Mouse (Mus musculus): Measurements from ENCODE around the gene Iah1. TPM values are rescaled to one million over a fixed set of nuclear protein-coding genes. Genes with fewer than 3 reads are reported as not detected.

Iah1 gene
- total RNA-seq, 2 experiments from 2014 or later: 9.5 to 14.2 TPM

DNA sequence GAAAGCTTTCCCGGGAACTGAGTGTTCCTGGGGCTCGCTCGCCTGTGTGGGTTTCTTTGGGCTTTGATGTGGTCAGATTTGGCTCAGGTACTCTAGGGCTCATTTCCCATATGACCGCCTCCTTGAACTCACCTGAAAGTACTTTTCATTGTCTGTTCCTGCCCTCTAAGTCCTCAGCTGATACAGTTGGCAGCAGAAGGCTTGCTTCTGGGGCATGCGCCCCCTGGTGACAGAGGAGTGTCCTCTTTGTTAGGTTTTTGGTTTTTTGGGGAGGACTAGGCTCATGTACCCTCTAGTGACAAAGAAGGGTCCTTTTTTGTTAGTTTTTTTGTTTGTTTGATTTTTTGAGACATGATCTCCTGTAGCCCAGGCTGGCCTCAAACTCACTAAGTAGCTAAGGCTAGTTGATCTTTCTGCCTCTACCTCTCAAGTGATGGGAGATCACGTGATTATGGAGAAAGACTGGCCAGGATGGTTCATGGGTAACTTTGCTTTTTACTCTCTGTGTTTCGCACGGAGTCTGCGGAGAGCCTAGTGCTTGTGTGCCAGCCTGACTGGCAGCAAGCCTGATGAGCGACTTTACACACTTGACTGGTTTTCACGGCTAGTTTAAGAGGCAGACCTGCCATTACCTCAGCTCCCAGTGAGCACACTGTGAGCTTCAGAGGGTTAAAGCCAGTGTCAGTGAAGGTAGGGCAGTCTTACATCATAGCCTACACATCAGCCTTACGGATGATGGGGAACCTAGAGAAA is 2.1 kb downstream of the Iah1 start:
- DNase-seq: peak; percentile 65

DNA sequence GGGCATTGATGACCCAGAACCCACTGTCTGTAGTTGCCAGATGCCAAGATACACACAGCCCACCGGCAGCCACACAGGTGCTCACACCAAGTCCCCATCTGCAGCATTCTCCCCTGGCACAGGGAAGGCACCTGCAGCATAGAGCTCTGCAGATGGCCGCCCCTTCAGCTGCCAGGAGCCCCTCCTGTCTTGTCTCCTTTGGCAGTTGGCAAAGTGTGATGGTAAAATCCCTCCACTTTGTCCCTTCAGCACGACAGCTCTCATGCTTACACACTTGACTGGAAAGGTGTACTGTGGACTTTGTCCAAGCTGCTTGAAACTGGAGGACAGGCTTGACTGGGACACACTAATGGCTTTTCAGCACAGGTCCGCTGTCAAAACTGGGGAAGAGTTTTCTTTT is 4.1 kb downstream of the Iah1 start:
- DNase-seq: no peak

DNA sequence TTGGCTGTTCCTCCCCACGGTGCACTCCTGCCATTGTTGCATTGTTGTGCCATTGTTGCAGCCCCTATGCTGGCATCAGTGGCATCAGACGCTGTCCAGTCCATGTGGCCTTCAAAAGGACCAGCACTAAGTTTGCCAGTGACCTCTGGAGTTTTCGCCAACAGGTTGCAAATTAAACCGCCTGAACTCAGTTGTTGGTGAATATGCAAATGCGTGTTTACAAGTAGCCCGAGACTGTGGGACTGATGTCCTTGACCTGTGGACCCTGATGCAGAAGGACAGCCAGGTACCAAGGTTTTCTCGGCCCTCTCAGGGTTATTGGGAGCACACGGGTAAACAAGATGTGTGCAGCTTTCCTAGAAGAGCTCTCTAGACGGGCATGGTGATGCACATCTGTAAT is 5.0 kb downstream of the Iah1 start:
- no peak for DNase-seq

GRCm38 (mm10) chr12:21322296-21322695 is 6.1 kb downstream of the Iah1 start:
- DNase-seq: no peak

DNA sequence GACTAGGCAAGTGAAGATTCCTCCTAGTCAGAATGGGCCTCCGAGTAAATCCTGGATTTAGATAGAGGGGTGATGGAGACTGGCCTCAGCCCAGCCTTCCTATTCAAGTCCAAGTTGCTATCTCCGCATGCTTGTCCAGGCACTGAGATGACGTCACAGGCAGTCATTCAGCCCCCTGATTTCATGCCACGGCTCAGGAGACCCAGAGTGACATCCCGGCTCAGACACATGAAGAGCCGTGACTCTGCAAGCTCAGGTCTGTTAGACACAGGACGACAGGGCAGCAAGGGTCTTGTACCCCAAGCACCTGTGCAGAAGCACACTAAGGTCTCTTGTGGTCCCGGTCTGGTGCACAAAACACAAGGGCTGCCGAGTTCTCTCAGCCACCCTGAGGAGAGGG is 6.7 kb downstream of the Iah1 start:
- DNase-seq: no peak

DNA sequence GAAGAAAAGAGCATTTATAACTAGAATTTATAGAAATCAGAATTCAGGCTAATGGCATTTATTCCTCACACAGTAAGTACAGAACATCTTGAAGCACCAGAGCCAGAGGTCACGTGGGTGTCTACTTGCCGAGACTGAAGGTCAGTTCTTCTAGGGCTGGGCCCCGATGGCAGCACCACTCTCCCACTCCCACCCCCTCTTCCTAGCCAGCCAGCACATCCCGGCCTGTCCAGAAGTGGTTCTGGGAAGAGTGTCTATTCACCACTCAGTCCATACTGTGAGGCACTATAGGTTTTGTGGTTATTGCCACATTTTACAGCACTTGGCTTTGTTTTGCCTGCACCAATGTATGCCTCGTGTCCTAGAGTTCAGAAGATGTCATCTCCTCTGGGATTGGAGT is 7.9 kb downstream of the Iah1 start:
- no peak for DNase-seq

GRCm38 (mm10) chr12:21325266-21325665 is 9.1 kb downstream of the Iah1 start:
- DNase-seq: no peak

DNA sequence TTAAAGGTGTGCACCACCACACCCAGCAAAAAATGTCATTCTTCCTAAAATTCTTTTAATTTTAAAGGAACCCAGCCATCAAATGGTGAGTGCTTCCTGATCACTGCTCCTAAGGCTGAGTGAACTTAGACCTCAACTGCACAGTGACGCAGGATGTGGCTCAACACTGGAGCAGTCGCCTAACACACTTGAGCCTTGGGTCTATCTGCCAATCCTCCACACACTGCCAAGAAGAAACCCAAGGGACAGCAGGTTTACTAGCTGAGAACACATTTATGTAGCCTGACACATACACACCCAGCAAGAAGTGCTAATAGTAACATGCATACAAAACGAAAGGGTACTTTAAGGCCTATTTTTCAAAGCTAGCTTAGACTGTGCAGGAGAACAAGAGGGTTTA is 10.1 kb downstream of the Iah1 start:
- no peak for DNase-seq

DNA sequence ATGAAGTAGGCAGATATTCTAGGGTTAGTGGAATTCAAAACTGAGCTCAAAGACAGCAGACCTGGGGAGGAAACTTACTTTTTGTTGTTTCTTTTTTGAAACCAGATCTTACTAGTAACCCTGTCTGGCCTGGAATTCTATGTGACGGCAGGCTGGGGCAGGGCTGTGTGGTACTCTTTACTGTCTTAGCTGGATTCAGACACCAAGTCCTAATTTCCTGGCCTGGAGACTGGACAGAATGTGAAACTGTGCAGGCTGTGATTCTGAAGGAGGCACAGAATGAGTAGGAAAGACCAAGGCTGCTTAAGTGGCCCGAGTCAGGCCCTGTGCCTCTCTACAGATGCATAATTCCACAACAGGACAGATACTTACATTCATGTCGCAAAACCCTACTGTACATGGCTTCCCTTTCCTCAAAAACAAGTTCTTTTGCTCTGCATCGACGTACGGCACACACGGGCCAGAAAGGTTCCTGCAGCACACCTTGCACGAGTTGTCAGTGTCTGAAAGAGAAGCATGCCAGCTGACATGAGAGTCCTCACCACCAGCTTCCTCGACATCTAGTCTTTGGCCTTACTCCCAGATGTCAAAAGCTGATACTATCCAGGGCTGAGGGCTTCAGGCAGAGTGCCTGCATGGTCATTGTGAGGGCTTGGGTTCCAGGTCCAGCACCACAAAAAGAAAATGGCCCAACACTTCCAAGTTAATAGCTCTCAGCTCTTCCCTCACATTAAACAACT is 13.6 kb downstream of the Iah1 start:
- DNase-seq: no peak

DNA sequence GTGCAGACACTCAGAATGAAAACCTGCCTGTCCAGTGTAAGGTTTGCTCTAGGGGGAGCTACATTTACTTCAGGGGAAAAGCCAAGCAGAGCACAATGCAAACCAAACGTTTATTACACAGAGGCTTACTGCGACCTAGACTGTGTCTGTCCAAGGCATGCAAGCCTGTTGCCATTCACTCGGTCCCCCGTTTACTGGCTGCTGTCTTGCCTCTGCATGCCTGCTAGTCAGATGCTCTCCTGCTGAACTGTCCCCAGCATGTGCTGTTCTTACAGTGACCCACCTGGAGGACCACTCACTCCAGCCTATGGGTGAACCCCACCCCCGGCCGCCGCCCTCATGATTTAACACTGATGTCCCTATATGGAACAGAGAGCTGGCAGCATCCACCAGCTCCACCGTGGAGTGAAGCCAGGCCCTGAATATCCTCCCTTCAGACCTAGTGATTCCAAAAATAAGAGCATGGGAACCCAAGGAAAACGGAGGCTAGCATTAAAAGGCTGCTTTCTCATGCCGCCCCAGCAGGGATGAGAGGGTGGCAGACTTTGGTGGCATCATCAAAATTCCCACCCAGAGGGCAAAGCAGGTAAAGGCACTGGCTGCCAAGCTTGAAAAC is 14.9 kb downstream of the Iah1 start:
- DNase-seq: no peak

GRCm38 (mm10) chr12:21331711-21332110 is 15.5 kb downstream of the Iah1 start:
- DNase-seq: no peak

DNA sequence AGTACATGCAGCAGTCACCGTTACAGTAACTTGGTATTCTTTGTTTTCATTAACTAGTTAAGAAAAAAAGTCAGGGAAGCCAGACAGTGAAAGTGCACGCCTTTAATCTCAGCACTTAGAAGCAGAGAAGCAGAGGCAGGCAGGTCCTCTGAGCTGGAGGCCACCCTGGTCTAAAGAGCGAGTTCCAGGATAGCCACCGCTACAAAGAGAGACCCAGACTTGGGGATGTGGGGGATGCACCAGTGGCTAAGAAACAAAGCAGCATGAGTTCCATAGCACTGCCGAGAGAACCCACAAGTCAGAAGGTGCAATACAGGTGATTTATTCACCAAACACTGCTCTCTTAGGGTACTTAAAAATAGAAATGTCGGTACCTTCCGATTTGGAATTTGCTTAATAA is 16.8 kb downstream of the Iah1 start:
- DNase-seq: no peak

- DNase-seq: no peak
Measured at GRCm38 (mm10) chr12:21333766-21334165, 17.6 kb downstream of the Iah1 start.

DNA sequence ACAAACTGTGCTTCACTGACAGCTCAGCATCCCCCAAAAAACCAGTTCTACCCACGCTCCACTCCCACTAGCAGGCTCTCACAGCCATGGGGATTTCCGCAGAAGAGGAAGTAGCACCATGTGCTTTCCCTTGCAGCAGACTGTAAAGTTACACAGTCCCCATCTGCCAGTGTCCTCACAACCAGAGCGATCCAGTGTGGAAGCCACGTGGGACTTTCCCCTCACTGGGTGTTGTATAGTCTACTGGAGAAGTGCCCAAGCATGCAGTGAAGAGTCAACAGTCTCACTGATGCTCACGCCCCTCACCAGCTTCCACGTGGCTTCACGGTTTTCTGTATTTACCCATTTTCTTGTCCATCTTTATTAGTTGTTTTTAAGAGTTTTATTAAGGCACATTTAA is 19.7 kb downstream of the Iah1 start:
- DNase-seq: no peak

DNA sequence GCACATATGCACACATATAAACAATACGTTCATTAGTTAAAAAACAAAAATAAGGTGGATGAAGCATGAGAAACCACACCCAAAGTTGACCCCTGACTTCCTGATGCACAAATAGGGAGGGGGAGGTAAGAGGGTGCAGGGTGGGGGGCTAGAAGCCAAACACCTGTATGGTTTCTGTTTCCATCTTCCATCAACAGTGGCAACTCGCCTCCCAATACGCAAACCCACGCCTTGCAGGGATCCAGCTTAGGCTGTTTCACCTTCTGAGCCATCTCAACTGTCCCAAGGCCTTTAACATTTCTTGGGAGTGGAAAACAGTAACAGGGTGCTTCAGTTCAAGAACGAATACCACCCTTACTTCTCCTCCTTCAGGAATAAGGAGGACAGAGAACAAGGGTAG is 21.0 kb downstream of the Iah1 start:
- DNase-seq: no peak

- DNase-seq: no peak
Measured at GRCm38 (mm10) chr12:21340674-21341073, 24.5 kb downstream of the Iah1 start.

DNA sequence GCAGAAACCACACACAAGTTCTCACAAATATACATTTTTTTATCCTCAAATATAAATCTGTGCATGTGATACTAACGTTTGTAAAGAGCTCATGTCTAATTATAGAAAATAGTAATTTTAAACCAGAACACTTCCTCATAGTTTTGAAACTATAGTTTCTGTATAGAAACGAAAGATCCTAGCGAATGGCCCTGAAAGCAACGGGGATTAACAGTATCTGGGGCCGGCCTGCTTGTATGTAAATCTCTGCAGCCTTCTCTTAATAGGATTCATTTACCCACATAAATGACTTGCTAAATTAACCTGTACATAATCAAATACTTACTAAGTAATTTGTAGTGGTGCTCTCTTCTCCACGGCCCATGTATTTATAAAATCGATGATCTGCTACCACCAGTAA is 30.8 kb downstream of the Iah1 start:
- DNase-seq: no peak

DNA sequence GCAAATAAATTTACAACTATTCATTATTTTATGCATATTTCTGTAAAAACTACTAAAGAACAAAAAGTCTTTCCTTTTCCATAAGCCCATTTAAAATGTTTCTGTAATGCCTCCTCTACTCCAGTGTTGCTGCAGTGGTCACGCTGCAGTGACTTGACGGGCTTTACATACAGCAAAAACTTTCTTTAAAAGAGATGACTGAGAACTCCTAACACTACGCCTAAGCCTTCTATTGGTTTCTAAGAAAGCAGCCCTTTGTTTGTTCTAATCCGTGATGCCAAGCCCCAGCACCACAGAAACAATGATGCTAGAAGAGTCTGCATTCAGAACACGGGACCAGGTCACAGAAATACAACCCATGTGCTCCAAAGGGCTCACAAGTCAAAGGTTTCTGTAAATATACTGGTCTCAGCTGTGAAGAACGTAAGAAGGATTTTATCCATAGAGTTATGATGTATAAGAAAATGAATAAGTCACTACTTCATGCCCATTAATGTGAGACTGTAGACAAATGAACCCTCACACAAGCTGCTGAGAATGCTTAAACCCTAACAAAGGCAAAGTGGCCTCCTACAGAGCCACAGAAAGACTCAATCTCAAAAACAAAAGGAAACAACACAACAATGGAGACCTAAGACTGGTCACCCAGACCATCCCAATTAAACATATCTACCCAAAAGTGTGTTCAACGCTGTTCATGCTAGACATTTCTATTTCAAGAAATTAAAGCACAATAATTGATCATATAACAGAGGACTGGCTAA is 34.1 kb downstream of the Iah1 start:
- no peak for DNase-seq

DNA sequence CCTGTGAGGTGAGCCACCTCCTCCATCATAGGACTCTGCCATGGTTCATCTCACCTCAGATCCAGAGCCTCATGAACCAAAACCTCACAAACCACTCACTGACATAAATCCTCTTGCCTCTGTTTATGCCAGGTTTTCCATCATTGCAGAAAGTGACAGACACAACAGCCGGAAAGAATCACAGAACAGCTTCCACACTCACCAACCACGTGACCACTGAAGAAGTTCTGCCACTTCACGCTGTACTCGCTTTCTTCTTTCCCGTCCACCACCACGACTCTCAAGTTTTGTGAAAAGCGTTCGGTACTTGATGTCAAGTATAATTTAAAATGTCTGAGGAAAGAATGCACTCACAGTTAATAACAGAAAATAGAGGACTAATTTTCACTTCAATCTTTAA is 37.5 kb downstream of the Iah1 start:
- DNase-seq: no peak

DNA sequence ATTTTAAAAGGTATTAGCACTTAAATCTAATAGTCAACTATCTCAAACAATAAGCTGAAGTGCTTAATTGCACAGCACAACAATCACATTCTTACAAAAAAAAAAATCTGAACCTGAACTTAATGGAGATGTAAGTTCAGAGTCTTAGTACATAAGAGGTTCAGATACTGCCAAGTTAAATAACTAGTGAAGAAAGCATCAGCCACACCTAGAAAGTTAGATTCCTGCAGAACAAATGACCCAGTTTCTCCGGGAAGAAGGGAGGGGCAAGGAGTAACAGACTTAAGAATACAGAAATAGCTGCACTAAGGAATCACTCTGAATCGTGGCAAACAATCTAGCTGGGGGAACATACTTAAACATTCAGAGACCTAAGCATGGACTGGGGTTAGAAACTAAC is 46.5 kb downstream of the Iah1 start:
- DNase-seq: no peak

DNA sequence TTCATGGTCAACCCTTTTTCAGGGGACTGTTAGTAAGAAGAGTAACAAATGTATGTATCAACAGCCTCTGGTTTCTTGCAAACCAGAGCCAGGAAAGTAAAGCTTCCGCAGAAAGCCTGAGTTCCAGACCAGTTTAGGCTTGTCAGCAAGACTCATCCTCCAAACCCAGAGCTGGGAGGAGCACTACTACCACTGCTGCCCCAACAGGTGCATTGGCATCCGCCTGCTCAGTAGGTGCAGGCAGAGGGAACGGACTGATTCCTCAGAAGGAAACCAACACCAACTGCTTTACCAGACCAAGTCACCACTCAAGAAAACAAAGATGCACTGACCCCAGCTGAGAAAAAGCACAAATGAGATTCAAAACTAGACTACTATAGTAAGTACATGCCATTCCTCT is 47.0 kb downstream of the Iah1 start:
- DNase-seq: no peak

GRCm38 (mm10) chr12:21364624-21365435 is 48.6 kb downstream of the Iah1 start:
- DNase-seq: no peak
